Mouse (Mus musculus): ENCODE measurements around the gene Akap8.

GRCm38 (mm10) chr17:32368991-32369578, 48.0 kb upstream of the Akap8 start:
- TF ChIP-seq CTCF (conservative IDR thresholded peaks at IDR 0.05; ENCODE audit: low read length) = no peak
- no peak for TF ChIP-seq NANOG (IDR thresholded peaks at IDR 0.05; ENCODE audit: borderline replicate concordance, low read length)
- TF ChIP-seq POU5F1 (IDR thresholded peaks at IDR 0.05; ENCODE audit: borderline replicate concordance, low read length) = no peak

Data from E14TG2a.4 (cell line).